Mouse (Mus musculus): ENCODE measurements around the gene Nrgn.

DNA sequence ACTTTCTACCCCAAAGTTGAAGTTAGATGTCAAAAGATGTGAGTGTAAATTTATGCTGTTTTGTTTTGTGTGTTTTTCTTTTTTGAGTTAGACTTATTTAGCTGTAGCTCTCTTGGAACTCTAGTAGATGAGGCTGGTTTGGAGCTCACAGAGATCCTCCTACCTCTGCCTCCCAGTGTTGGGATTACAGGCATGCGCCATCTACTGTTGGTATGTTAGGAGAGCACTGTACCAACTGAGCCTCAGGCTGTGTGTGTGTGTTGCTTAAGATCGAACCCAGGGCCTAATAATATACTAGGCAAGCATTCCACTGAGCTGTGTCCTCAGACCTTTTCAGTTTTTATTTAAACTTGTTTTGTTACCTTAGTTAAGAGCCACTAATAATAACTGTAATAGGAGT is 40.6 kb downstream of the Nrgn start:
- TF ChIP-seq CTCF (IDR thresholded peaks at IDR 0.05; ENCODE audit: extremely low read depth, insufficient read depth, low read length) (0 out of 2 replicates have a peak, but pooled peaks have one; percentile 7), POLR2A (IDR thresholded peaks at IDR 0.05; ENCODE audit: extremely low read depth, insufficient read depth, low read length) (no peak)
